Mouse (Mus musculus) ES-Bruce4 (cell line): Measurements from ENCODE around the gene Bbof1.

ENCODE experiments used
- CTCF ChIP-seq: IDR thresholded peaks from one replicate; pipeline ENCODE4 v1.8.1; 2011; ENCODE audit warnings: low read depth, low read length
- EP300 ChIP-seq: IDR thresholded peaks from 2 replicates; pipeline ENCODE4 v1.6.1; 2011; ENCODE audit warnings: low read depth, low read length; ENCODE audit not compliant: insufficient read depth
- POLR2A ChIP-seq: IDR thresholded peaks from one replicate; pipeline ENCODE4 v1.8.1; 2011; ENCODE audit warnings: low read length; ENCODE audit not compliant: insufficient read depth

DNA sequence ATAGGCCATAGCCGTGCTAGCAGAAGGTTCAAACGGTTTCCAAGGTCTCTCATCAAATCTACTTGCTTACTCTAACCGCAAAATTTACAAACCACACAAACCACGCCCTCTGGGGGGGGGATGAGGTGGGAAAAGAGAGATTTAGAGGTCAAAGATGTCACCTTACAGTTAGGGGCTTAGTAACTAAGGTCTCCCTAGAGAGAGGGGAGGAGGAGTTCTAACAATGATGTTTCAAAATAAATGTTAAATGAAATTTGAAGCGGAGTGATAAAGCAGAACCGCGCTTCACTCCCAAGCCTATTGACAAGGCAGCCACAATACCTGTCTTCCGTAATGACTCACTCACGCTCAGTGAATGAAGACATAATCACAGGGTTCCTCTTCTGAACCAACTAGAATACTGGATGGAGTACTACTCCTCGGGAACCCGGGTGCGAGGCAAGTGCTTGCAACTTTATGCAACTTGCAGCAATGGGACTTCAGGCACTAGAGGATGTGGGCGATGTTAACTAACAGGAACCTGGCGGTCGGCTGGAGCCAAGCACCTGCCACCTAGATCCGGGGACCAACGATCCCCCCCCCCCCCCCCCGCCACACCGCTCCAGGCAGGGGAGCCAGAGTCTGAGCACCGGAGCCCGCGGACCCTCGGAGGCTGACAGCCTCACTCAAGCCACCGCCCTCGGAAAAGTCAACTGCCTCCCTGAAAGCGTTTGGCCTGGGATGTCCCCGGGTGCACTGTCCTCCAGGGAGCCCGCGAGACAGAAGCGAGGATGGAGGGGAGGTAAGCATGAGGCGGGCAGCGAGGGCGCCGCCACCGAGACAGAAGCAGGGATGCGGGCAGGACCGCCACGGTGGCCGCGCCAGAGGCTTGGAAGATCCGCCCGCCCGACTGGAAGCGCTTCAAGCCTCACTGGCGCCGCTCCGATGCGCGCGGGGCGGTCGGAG, 725 bp upstream of the Bbof1 start:
- TF ChIP-seq CTCF, result no peak
- no peak for TF ChIP-seq POLR2A
- no peak for TF ChIP-seq EP300
